Comparison of ENCODE assay signal across 10 mouse cellular contexts in genomic region chr11:3347835-3348195, GRCm38 (mm10). TPM values are rescaled to one million over a fixed set of nuclear protein-coding genes. Genes with fewer than 3 reads are reported as not detected.
A peak's percentile ranks its signal among the peaks of the same experiment; 100 is the strongest.
DNase-seq lines count a peak whose midpoint lies in the region; ATAC-seq and TF ChIP-seq lines count a peak whose summit lies in the region.
"Had no signal": no experiment of that assay in that cellular context is flagged by ENCODE, and none has a peak within 500 bp of the region (broad histone marks: within the 10 kb centered on the region; RNA-seq: fewer than 3 reads in every experiment).

No protein-coding gene starts in this region.

- no peak for ATAC-seq in heart, embryonic 14.5 days (ENCODE audit: insufficient number of reproducible peaks, insufficient read depth, low FRiP score, low read depth)
- ATAC-seq in liver, postnatal 0 days = no peak
- ATAC-seq in liver, embryonic 12.5 days = no peak
- ATAC-seq in limb, embryonic 12.5 days (ENCODE audit: insufficient number of reproducible peaks, insufficient read depth, low FRiP score, low TSS enrichment, low read depth) = no peak
- ATAC-seq in megakaryocyte-erythroid progenitor cell, adult 5-6 weeks (replicated peaks; ENCODE audit: low FRiP score, low TSS enrichment, poor library complexity, severe bottlenecking) = no peak

- no peaks in the 10 kb centered on the region for H3K27me3 ChIP-seq in heart, embryonic 14.5 days (ENCODE audit: control insufficient read depth, insufficient read depth, low read length)
- no peaks in the 10 kb centered on the region for H3K27me3 ChIP-seq in liver, postnatal 0 days (ENCODE audit: insufficient read depth, low read length)
- H3K27me3 ChIP-seq in liver, embryonic 12.5 days (replicated peaks) = no peaks in the 10 kb centered on the region
- H3K27me3 ChIP-seq in limb, embryonic 12.5 days = no peaks in the 10 kb centered on the region

- intact Hi-C loops in heart, postnatal 25 days (cut with DNase I) = loop anchor here (5.0 kb wide), 1 partner anchor 59 kb away; the partner anchor contains the start of gene Limk2

- peak overlapping the region; percentile 77 to 83 for H3K27ac ChIP-seq in heart, embryonic 14.5 days (replicated peaks in 1 of 2; ENCODE audit: control insufficient read depth in 1 of 2, insufficient read depth in 1 of 2, low read depth in 2 of 2, low read length in 2 of 2)
- H3K27ac ChIP-seq in liver, postnatal 0 days (ENCODE audit: low read depth) = peak overlapping the region; percentile 51; the same call in 1 of the 2 replicates
- no peak overlapping the region for H3K27ac ChIP-seq in liver, embryonic 12.5 days
- H3K27ac ChIP-seq in limb, embryonic 12.5 days = peak overlapping the region; percentile 53; the same call in 1 of the 2 replicates
- H3K27ac ChIP-seq: macrophage had no signal

- no peak for DNase-seq in heart, postnatal 25 days (ENCODE audit: low spot score)
- no peak for DNase-seq in liver, postnatal 0 days
- DNase-seq in ZHBTc4 (ENCODE audit: low read depth, low spot score) = peak; percentile 74
- no peak for DNase-seq in B cell, adult 2 months

- H3K4me3 ChIP-seq in heart, embryonic 14.5 days (ENCODE audit: control insufficient read depth in 1 of 2, insufficient read depth in 1 of 2, low read depth in 1 of 2, low read length in 2 of 2) = no peak overlapping the region
- no peak overlapping the region for H3K4me3 ChIP-seq in liver, postnatal 0 days (ENCODE audit: low read depth, low read length)
- H3K4me3 ChIP-seq in liver, embryonic 12.5 days = no peak overlapping the region
- H3K4me3 ChIP-seq in limb, embryonic 12.5 days (replicated peaks) = no peak overlapping the region

- H3K36me3 ChIP-seq in heart, embryonic 14.5 days (ENCODE audit: control insufficient read depth, insufficient read depth, low read length) = peaks cover 81% of the 10 kb centered on the region
- peaks cover 42% of the 10 kb centered on the region for H3K36me3 ChIP-seq in liver, postnatal 0 days (replicated peaks; ENCODE audit: insufficient read depth, low read length)
- H3K36me3 ChIP-seq in liver, embryonic 12.5 days = peaks cover 50% of the 10 kb centered on the region
- peaks cover 85% of the 10 kb centered on the region for H3K36me3 ChIP-seq in limb, embryonic 12.5 days

- H3K9me3 ChIP-seq in heart, embryonic 14.5 days (ENCODE audit: control insufficient read depth, low read length) = no peaks in the 10 kb centered on the region
- H3K9me3 ChIP-seq in liver, postnatal 0 days (ENCODE audit: low read length) = no peaks in the 10 kb centered on the region
- no peaks in the 10 kb centered on the region for H3K9me3 ChIP-seq in liver, embryonic 12.5 days (replicated peaks)
- no peaks in the 10 kb centered on the region for H3K9me3 ChIP-seq in limb, embryonic 12.5 days
- H3K9me3 ChIP-seq: G1E had no signal

- H3K9ac ChIP-seq in heart, embryonic 14.5 days (ENCODE audit: low read length) = peak overlapping the region; percentile 28; the same call in 1 of the 2 replicates
- no peak overlapping the region for H3K9ac ChIP-seq in liver, postnatal 0 days (replicated peaks)
- no peak overlapping the region for H3K9ac ChIP-seq in liver, embryonic 12.5 days
- no peak overlapping the region for H3K9ac ChIP-seq in limb, embryonic 12.5 days (replicated peaks)

- no peak overlapping the region for H3K4me2 ChIP-seq in heart, embryonic 14.5 days (ENCODE audit: low read length)
- no peak overlapping the region for H3K4me2 ChIP-seq in liver, postnatal 0 days (ENCODE audit: low read depth, low read length)
- H3K4me2 ChIP-seq in liver, embryonic 12.5 days = no peak overlapping the region
- H3K4me2 ChIP-seq in limb, embryonic 12.5 days = no peak overlapping the region

- no peak for TF ChIP-seq EP300 in liver, postnatal 0 days (IDR thresholded peaks at IDR 0.05; ENCODE audit: low read depth)

- peaks cover 24% of the 10 kb centered on the region in 2 experiments for H3K4me1 ChIP-seq in heart, embryonic 14.5 days (ENCODE audit: control insufficient read depth in 2 of 2, insufficient read depth in 2 of 2, low read length in 2 of 2)
- H3K4me1 ChIP-seq in liver, postnatal 0 days (ENCODE audit: insufficient read depth) = peaks cover 7% of the 10 kb centered on the region
- H3K4me1 ChIP-seq in liver, embryonic 12.5 days = peaks cover 21% of the 10 kb centered on the region
- H3K4me1 ChIP-seq in limb, embryonic 12.5 days (replicated peaks) = peaks cover 21% of the 10 kb centered on the region

- no peak for TF ChIP-seq CTCF in liver, postnatal 0 days (IDR thresholded peaks at IDR 0.05; ENCODE audit: low read depth)

RNA-seq across cellular contexts. Expression of gene Pik3ip1, which starts 17.6 kb away (rescaled TPM):
- polyA plus RNA-seq in heart, embryonic 14.5 days (2014; fragmentation: Nextera tagmentation; extraction: Ambion mirVana) = 32.2 TPM in 2 replicates
- total RNA-seq in heart, postnatal 25 days (2021) = 10 to 100 TPM; 39.4 to 42.4 TPM
- polyA plus RNA-seq in liver, postnatal 0 days (2015; fragmentation: Nextera tagmentation; extraction: Ambion mirVana) = 2.4 and 2.5 TPM in 2 replicates
- polyA plus RNA-seq in liver, embryonic 12.5 days (2016; fragmentation: Nextera tagmentation; extraction: Ambion mirVana) = 1.8 and 2.1 TPM in 2 replicates
- polyA plus RNA-seq in limb, embryonic 12.5 days (2016; fragmentation: Nextera tagmentation; extraction: Ambion mirVana) = 15.1 and 18.8 TPM in 2 replicates
- total RNA-seq in megakaryocyte-erythroid progenitor cell, adult 5-6 weeks (2014; fragmentation: Nextera tagmentation) = 8.3 and 20.5 TPM in 2 replicates
- 17.5 and 28.1 TPM in 2 replicates for total RNA-seq in megakaryocyte-erythroid progenitor cell, adult 5-6 weeks (2017)

RNA-seq across cellular contexts. Expression of gene Patz1, which starts 59.1 kb away (rescaled TPM):
- polyA plus RNA-seq in heart, embryonic 14.5 days (2014; fragmentation: Nextera tagmentation; extraction: Ambion mirVana) = 23.7 and 26.2 TPM in 2 replicates
- 10 to 100 TPM; 25.6 to 26.4 TPM for total RNA-seq in heart, postnatal 25 days (2021)
- polyA plus RNA-seq in liver, postnatal 0 days (2015; fragmentation: Nextera tagmentation; extraction: Ambion mirVana) = 8.6 and 8.8 TPM in 2 replicates
- polyA plus RNA-seq in liver, embryonic 12.5 days (2016; fragmentation: Nextera tagmentation; extraction: Ambion mirVana) = 29.0 and 30.5 TPM in 2 replicates
- 72.2 and 75.0 TPM in 2 replicates for polyA plus RNA-seq in limb, embryonic 12.5 days (2016; fragmentation: Nextera tagmentation; extraction: Ambion mirVana)
- total RNA-seq in megakaryocyte-erythroid progenitor cell, adult 5-6 weeks (2014; fragmentation: Nextera tagmentation) = 89.5 and 92.4 TPM in 2 replicates
- 64.2 and 78.3 TPM in 2 replicates for total RNA-seq in megakaryocyte-erythroid progenitor cell, adult 5-6 weeks (2017)
